Mouse (Mus musculus): ENCODE results near the gene Dhrs7. TPM values are rescaled to one million over a fixed set of nuclear protein-coding genes. Genes with fewer than 3 reads are reported as not detected.
A peak's percentile ranks its signal among the peaks of the same experiment; 100 is the strongest.
"Not testable (repeated sequence)": the region's sequence is repeated elsewhere in the genome, so short reads cannot be mapped to it uniquely, and the experiment has no call there.

The Dhrs7 gene
- polyA plus RNA-seq, 1 experiment from 2014 or later: 13.7 TPM

- H3K4me1 ChIP-seq (replicated peaks; ENCODE audit: control insufficient read depth, insufficient read depth, low read length); H3K9me3 ChIP-seq (ENCODE audit: control insufficient read depth, low read length); H3K27ac ChIP-seq (ENCODE audit: low read depth, low read length); H3K9ac ChIP-seq (ENCODE audit: low read depth, low read length); H3K4me3 ChIP-seq (ENCODE audit: low read depth, low read length); H3K27me3 ChIP-seq (replicated peaks; ENCODE audit: control insufficient read depth, insufficient read depth, low read length); ATAC-seq (replicated peaks; ENCODE audit: low FRiP score); H3K4me2 ChIP-seq; DNase-seq (ENCODE audit: low spot score); H3K36me3 ChIP-seq (ENCODE audit: control insufficient read depth, insufficient read depth, low read length): not testable (repeated sequence)
- WGBS: 77% methylated on average over 4 of the region's 4 CpGs
Observed at GRCm38 (mm10) chr12:72686566-72686965, 21.9 kb upstream of the Dhrs7 start.

GRCm38 (mm10) chr12:72683612-72684011 lies 18.9 kb upstream of the Dhrs7 start:
- H3K9ac ChIP-seq (ENCODE audit: low read depth, low read length): no peak overlapping the region
- DNase-seq (ENCODE audit: low spot score) (no peak), ATAC-seq (replicated peaks; ENCODE audit: low FRiP score) (no peak; the same call in 1 of the 2 replicates)
- no peaks in the 10 kb centered on the region for H3K36me3 ChIP-seq (ENCODE audit: control insufficient read depth, insufficient read depth, low read length)
- no peak overlapping the region for H3K4me2 ChIP-seq
- no peaks in the 10 kb centered on the region for H3K9me3 ChIP-seq (ENCODE audit: control insufficient read depth, low read length)
- 92% methylated on average over 3 of the region's 3 CpGs for WGBS
- H3K4me1 ChIP-seq (replicated peaks; ENCODE audit: control insufficient read depth, insufficient read depth, low read length): 0 out of 2 replicates have a peak, but pooled peaks cover 4% of the 10 kb centered on the region
- H3K27me3 ChIP-seq (replicated peaks; ENCODE audit: control insufficient read depth, insufficient read depth, low read length): no peaks in the 10 kb centered on the region
- H3K27ac ChIP-seq (ENCODE audit: low read depth, low read length): no peak overlapping the region
- no peak overlapping the region for H3K4me3 ChIP-seq (ENCODE audit: low read depth, low read length)

- peak overlapping the region; percentile 37; the same call in 1 of the 2 replicates for H3K4me2 ChIP-seq
- H3K4me1 ChIP-seq (replicated peaks; ENCODE audit: control insufficient read depth, insufficient read depth, low read length): 0 out of 2 replicates have a peak, but pooled peaks cover 4% of the 10 kb centered on the region
- H3K9me3 ChIP-seq (ENCODE audit: control insufficient read depth, low read length): no peaks in the 10 kb centered on the region
- no peak overlapping the region for H3K9ac ChIP-seq (ENCODE audit: low read depth, low read length)
- no peak for DNase-seq (ENCODE audit: low spot score)
- 47% methylated on average over 8 of the region's 8 CpGs for WGBS
- peak; percentile 86 for ATAC-seq (replicated peaks; ENCODE audit: low FRiP score)
- no peak overlapping the region for H3K27ac ChIP-seq (ENCODE audit: low read depth, low read length)
- no peak overlapping the region for H3K4me3 ChIP-seq (ENCODE audit: low read depth, low read length)
- no peaks in the 10 kb centered on the region for H3K36me3 ChIP-seq (ENCODE audit: control insufficient read depth, insufficient read depth, low read length)
- H3K27me3 ChIP-seq (replicated peaks; ENCODE audit: control insufficient read depth, insufficient read depth, low read length): no peaks in the 10 kb centered on the region
Observed at GRCm38 (mm10) chr12:72682511-72683282, 18.0 kb upstream of the Dhrs7 start.

GRCm38 (mm10) chr12:72681919-72682318 lies 17.2 kb upstream of the Dhrs7 start:
- H3K36me3 ChIP-seq (ENCODE audit: control insufficient read depth, insufficient read depth, low read length): no peaks in the 10 kb centered on the region
- H3K27me3 ChIP-seq (replicated peaks; ENCODE audit: control insufficient read depth, insufficient read depth, low read length): no peaks in the 10 kb centered on the region
- H3K4me2 ChIP-seq: no peak overlapping the region
- 0 out of 2 replicates have a peak, but pooled peaks cover 4% of the 10 kb centered on the region for H3K4me1 ChIP-seq (replicated peaks; ENCODE audit: control insufficient read depth, insufficient read depth, low read length)
- H3K27ac ChIP-seq (ENCODE audit: low read depth, low read length): no peak overlapping the region
- no peak overlapping the region for H3K9ac ChIP-seq (ENCODE audit: low read depth, low read length)
- WGBS: 77% methylated on average over 1 of the region's 1 CpGs
- no peak overlapping the region for H3K4me3 ChIP-seq (ENCODE audit: low read depth, low read length)
- DNase-seq (ENCODE audit: low spot score) (no peak), ATAC-seq (replicated peaks; ENCODE audit: low FRiP score) (no peak)
- no peaks in the 10 kb centered on the region for H3K9me3 ChIP-seq (ENCODE audit: control insufficient read depth, low read length)

- Histone ChIP-seq H3K4me3 (ENCODE audit: low read depth, low read length) (no peak overlapping the region), H3K4me2 (no peak overlapping the region), H3K9me3 (ENCODE audit: control insufficient read depth, low read length) (no peaks in the 10 kb centered on the region), H3K27ac (ENCODE audit: low read depth, low read length) (no peak overlapping the region), H3K27me3 (replicated peaks; ENCODE audit: control insufficient read depth, insufficient read depth, low read length) (no peaks in the 10 kb centered on the region), H3K36me3 (ENCODE audit: control insufficient read depth, insufficient read depth, low read length) (no peaks in the 10 kb centered on the region), H3K4me1 (replicated peaks; ENCODE audit: control insufficient read depth, insufficient read depth, low read length) (0 out of 2 replicates have a peak, but pooled peaks cover 4% of the 10 kb centered on the region), H3K9ac (ENCODE audit: low read depth, low read length) (no peak overlapping the region)
- DNase-seq (ENCODE audit: low spot score): no peak
- WGBS: 63% methylated on average over 3 of the region's 3 CpGs
- no peak for ATAC-seq (replicated peaks; ENCODE audit: low FRiP score)
Observed at GRCm38 (mm10) chr12:72679635-72680034, 14.9 kb upstream of the Dhrs7 start.

- H3K4me3 ChIP-seq (ENCODE audit: low read depth, low read length): no peak overlapping the region
- DNase-seq (ENCODE audit: low spot score) (no peak), ATAC-seq (replicated peaks; ENCODE audit: low FRiP score) (no peak)
- no peak overlapping the region for H3K27ac ChIP-seq (ENCODE audit: low read depth, low read length)
- no peaks in the 10 kb centered on the region for H3K4me1 ChIP-seq (replicated peaks; ENCODE audit: control insufficient read depth, insufficient read depth, low read length)
- H3K36me3 ChIP-seq (ENCODE audit: control insufficient read depth, insufficient read depth, low read length): no peaks in the 10 kb centered on the region
- no peak overlapping the region for H3K4me2 ChIP-seq
- 76% methylated on average over 2 of the region's 2 CpGs for WGBS
- H3K9ac ChIP-seq (ENCODE audit: low read depth, low read length): no peak overlapping the region
- H3K9me3 ChIP-seq (ENCODE audit: control insufficient read depth, low read length): no peaks in the 10 kb centered on the region
- no peaks in the 10 kb centered on the region for H3K27me3 ChIP-seq (replicated peaks; ENCODE audit: control insufficient read depth, insufficient read depth, low read length)
Observed at GRCm38 (mm10) chr12:72674820-72675219, 10.1 kb upstream of the Dhrs7 start.

- no peak for ATAC-seq (replicated peaks; ENCODE audit: low FRiP score)
- H3K27ac ChIP-seq (ENCODE audit: low read depth, low read length): no peak overlapping the region
- H3K4me1 ChIP-seq (replicated peaks; ENCODE audit: control insufficient read depth, insufficient read depth, low read length): no peaks in the 10 kb centered on the region
- H3K4me2 ChIP-seq: no peak overlapping the region
- H3K4me3 ChIP-seq (ENCODE audit: low read depth, low read length): no peak overlapping the region
- no peak overlapping the region for H3K9ac ChIP-seq (ENCODE audit: low read depth, low read length)
- H3K27me3 ChIP-seq (replicated peaks; ENCODE audit: control insufficient read depth, insufficient read depth, low read length): no peaks in the 10 kb centered on the region
- H3K9me3 ChIP-seq (ENCODE audit: control insufficient read depth, low read length): no peaks in the 10 kb centered on the region
- no peak for DNase-seq (ENCODE audit: low spot score)
- WGBS: 69% methylated on average over 7 of the region's 7 CpGs
- H3K36me3 ChIP-seq (ENCODE audit: control insufficient read depth, insufficient read depth, low read length): no peaks in the 10 kb centered on the region
Observed at GRCm38 (mm10) chr12:72674079-72674797, 9.5 kb upstream of the Dhrs7 start.

GRCm38 (mm10) chr12:72671516-72672135 lies 6.9 kb upstream of the Dhrs7 start:
- Histone ChIP-seq H3K4me2 (no peak overlapping the region), H3K4me3 (ENCODE audit: low read depth, low read length) (no peak overlapping the region), H3K27me3 (replicated peaks; ENCODE audit: control insufficient read depth, insufficient read depth, low read length) (no peaks in the 10 kb centered on the region), H3K36me3 (ENCODE audit: control insufficient read depth, insufficient read depth, low read length) (no peaks in the 10 kb centered on the region), H3K27ac (ENCODE audit: low read depth, low read length) (no peak overlapping the region), H3K9ac (ENCODE audit: low read depth, low read length) (no peak overlapping the region), H3K4me1 (replicated peaks; ENCODE audit: control insufficient read depth, insufficient read depth, low read length) (no peaks in the 10 kb centered on the region), H3K9me3 (ENCODE audit: control insufficient read depth, low read length) (no peaks in the 10 kb centered on the region)
- peak; percentile 11 for DNase-seq (ENCODE audit: low spot score)
- WGBS: 88% methylated on average over 6 of the region's 6 CpGs
- no peak for ATAC-seq (replicated peaks; ENCODE audit: low FRiP score)
